Mouse (Mus musculus) retina, adult 2 months (tissue): ENCODE data around the gene Cfap44.

Source experiments
- DNase-seq: peaks from one replicate; pipeline ENCODE4 v3.0.0-alpha.2; 2012; ENCODE audit warnings: low read depth, low spot score

Cfap44 gene

GRCm38 (mm10) chr16:44494441-44495108 lies 100.0 kb downstream of the Cfap44 start:
- DNase-seq, result no peak

- no peak for DNase-seq
Observed at GRCm38 (mm10) chr16:44496971-44497464, 102.4 kb downstream of the Cfap44 start.

- no peak for DNase-seq
Observed at GRCm38 (mm10) chr16:44498447-44498846, 103.9 kb downstream of the Cfap44 start.

GRCm38 (mm10) chr16:44501783-44502182 lies 107.2 kb downstream of the Cfap44 start:
- DNase-seq, result no peak

- DNase-seq, result no peak
Observed at GRCm38 (mm10) chr16:44502325-44502724, 107.7 kb downstream of the Cfap44 start.

GRCm38 (mm10) chr16:44502895-44503575 lies 108.4 kb downstream of the Cfap44 start:
- no peak for DNase-seq

- DNase-seq, result no peak
Observed at GRCm38 (mm10) chr16:44505243-44505642, 110.6 kb downstream of the Cfap44 start.

GRCm38 (mm10) chr16:44507027-44507929 lies 112.7 kb downstream of the Cfap44 start:
- DNase-seq, result no peak

GRCm38 (mm10) chr16:44508025-44508424 lies 113.4 kb downstream of the Cfap44 start:
- DNase-seq, result no peak

GRCm38 (mm10) chr16:44508772-44509171 lies 114.2 kb downstream of the Cfap44 start:
- no peak for DNase-seq

- no peak for DNase-seq
Observed at GRCm38 (mm10) chr16:44509458-44510344, 115.1 kb downstream of the Cfap44 start.

GRCm38 (mm10) chr16:44510521-44511213 lies 116.1 kb downstream of the Cfap44 start:
- no peak for DNase-seq

GRCm38 (mm10) chr16:44516498-44516897 lies 121.9 kb downstream of the Cfap44 start:
- no peak for DNase-seq

GRCm38 (mm10) chr16:44523595-44523994 lies 129.0 kb downstream of the Cfap44 start:
- DNase-seq, result no peak

GRCm38 (mm10) chr16:44526044-44526443 lies 131.4 kb downstream of the Cfap44 start:
- DNase-seq, result no peak

- no peak for DNase-seq
Observed at GRCm38 (mm10) chr16:44526689-44527088, 132.1 kb downstream of the Cfap44 start.

GRCm38 (mm10) chr16:44527218-44527905 lies 132.8 kb downstream of the Cfap44 start:
- DNase-seq, result no peak

GRCm38 (mm10) chr16:44528955-44529354 lies 134.4 kb downstream of the Cfap44 start:
- no peak for DNase-seq

- DNase-seq, result no peak
Observed at GRCm38 (mm10) chr16:44529691-44530090, 135.1 kb downstream of the Cfap44 start.

GRCm38 (mm10) chr16:44530191-44530590 lies 135.6 kb downstream of the Cfap44 start:
- DNase-seq, result no peak
